15 mouse cellular contexts compared by ENCODE assay signal in genomic region chr13:81776217-81776616, GRCm38 (mm10).
"Had no signal": no experiment of that assay in that cellular context is flagged by ENCODE, and none has a peak within 500 bp of the region (broad histone marks: within the 10 kb centered on the region; RNA-seq: fewer than 3 reads in every experiment).

No protein-coding gene starts in this region.

- H3K27ac ChIP-seq: neural tube, embryonic 15.5 days; stomach, embryonic 15.5 days; stomach, postnatal 0 days had no signal

- H3K27me3 ChIP-seq: neural tube, embryonic 15.5 days; stomach, embryonic 15.5 days had no signal

- DNase-seq: retina, postnatal 1 day; right cerebral cortex, adult 18-20 months; right cerebral cortex, postnatal 14 days; right cerebral cortex, postnatal 25 days; right cerebral cortex, postnatal 4 days; spleen, adult 18-20 months; thymus, adult 18-20 months; thymus, adult 2 months; thymus, postnatal 14 days; thymus, postnatal 25 days; thymus, postnatal 36 days; thymus, postnatal 4 days had no signal

- H3K4me1 ChIP-seq: neural tube, embryonic 15.5 days; stomach, embryonic 15.5 days had no signal

- H3K4me3 ChIP-seq: neural tube, embryonic 15.5 days; stomach, embryonic 15.5 days had no signal

- H3K36me3 ChIP-seq: neural tube, embryonic 15.5 days; stomach, embryonic 15.5 days had no signal

- H3K9me3 ChIP-seq: neural tube, embryonic 15.5 days; stomach, embryonic 15.5 days had no signal

- H3K9ac ChIP-seq: neural tube, embryonic 15.5 days; stomach, embryonic 15.5 days had no signal
